Mouse (Mus musculus) subcutaneous adipose tissue, adult 2 months (tissue): ENCODE results near the gene Slc44a4. TPM values are rescaled to one million over a fixed set of nuclear protein-coding genes. Genes with fewer than 3 reads are reported as not detected.

Source experiments
- polyA plus RNA-seq: library from polyadenylated mRNA; depleted of rRNA; stranded (reverse); fragments of >200 nt; gene quantifications from 2 replicates; pipeline ENCODE4 v1.2.3, GENCODE M21; 2012; ENCODE audit warnings: low replicate concordance; rRNA removed

Gene Slc44a4
- polyA plus RNA-seq = 0.10 and 12.1 TPM in 2 replicates

GRCm38 (mm10) chr17:34913930-34914665, at the start of gene Slc44a4:
TSS of gene Slc44a4 (plus strand) at chr17:34914466.

GRCm38 (mm10) chr17:34879336-34879879, 34.9 kb upstream of the Slc44a4 start, which contains the start of gene Zbtb12:
TSS of gene Zbtb12 (plus strand) at chr17:34879483.

GRCm38 (mm10) chr17:34881683-34882310, 32.5 kb upstream of the Slc44a4 start, which contains the start of gene Gm20547:
TSS of gene Gm20547 (minus strand) at chr17:34882042.

GRCm38 (mm10) chr17:34898160-34898586, 16.1 kb upstream of the Slc44a4 start, which contains the start of the genes C2 and Ehmt2:
TSS of gene C2 (minus strand) at chr17:34898265.
TSS of gene Ehmt2 (plus strand) at chr17:34898469.

GRCm38 (mm10) chr17:34931061-34931734, 16.9 kb downstream of the Slc44a4 start, which contains the start of gene Neu1:
TSS of gene Neu1 (plus strand) at chr17:34931253.

GRCm38 (mm10) chr17:34959130-34959778, 45.0 kb downstream of the Slc44a4 start, which contains the start of gene Hspa1b:
TSS of gene Hspa1b (minus strand) at chr17:34959238.

GRCm38 (mm10) chr17:34969822-34970221, 55.6 kb downstream of the Slc44a4 start, which contains the start of gene Gm20481:
TSS of gene Gm20481 (plus strand) at chr17:34969912.

GRCm38 (mm10) chr17:34972069-34972749, 57.9 kb downstream of the Slc44a4 start, which contains the start of the genes Hspa1a and Hspa1l:
TSS of gene Hspa1a (minus strand) at chr17:34972156.
TSS of gene Hspa1l (plus strand) at chr17:34972703.

Other genes starting within 250 kb of the Slc44a4 start
- 90.8 and 117 TPM in 2 replicates for gene Tnxb, start 243.9 kb upstream of the Slc44a4 start, polyA plus RNA-seq
- gene C4b, start 170.6 kb upstream of the Slc44a4 start, polyA plus RNA-seq = 136 and 385 TPM in 2 replicates
- 0.26 and 1.6 TPM in 2 replicates for gene Cyp21a1, start 109.9 kb upstream of the Slc44a4 start, polyA plus RNA-seq
- 37.5 and 44.6 TPM in 2 replicates for gene Stk19, start 77.5 kb upstream of the Slc44a4 start, polyA plus RNA-seq
- gene Dxo, start 77.4 kb upstream of the Slc44a4 start, polyA plus RNA-seq = 65.8 and 69.5 TPM in 2 replicates
- gene Skiv2l, start 64.3 kb upstream of the Slc44a4 start, polyA plus RNA-seq = 92.6 and 103 TPM in 2 replicates
- gene Nelfe, start 64.1 kb upstream of the Slc44a4 start, polyA plus RNA-seq = 26.6 and 41.9 TPM in 2 replicates
- gene Cfb, start 51.9 kb upstream of the Slc44a4 start, polyA plus RNA-seq = 75.6 and 198 TPM in 2 replicates
- 7.5 and 24.8 TPM in 2 replicates for gene Zbtb12, start 35.0 kb upstream of the Slc44a4 start, polyA plus RNA-seq
- not detected in 2 replicates for gene Gm20547, start 32.4 kb upstream of the Slc44a4 start, polyA plus RNA-seq
- 69.3 and 73.7 TPM in 2 replicates for gene C2, start 16.2 kb upstream of the Slc44a4 start, polyA plus RNA-seq
- gene Ehmt2, start 16.0 kb upstream of the Slc44a4 start, polyA plus RNA-seq = 185 and 311 TPM in 2 replicates
- gene Neu1, start 16.8 kb downstream of the Slc44a4 start, polyA plus RNA-seq = 41.5 and 44.0 TPM in 2 replicates
- 15.3 and 47.3 TPM in 2 replicates for gene Hspa1b, start 44.8 kb downstream of the Slc44a4 start, polyA plus RNA-seq
- gene Gm20481, start 55.4 kb downstream of the Slc44a4 start, polyA plus RNA-seq = not detected in 2 replicates
- 8.7 and 27.0 TPM in 2 replicates for gene Hspa1a, start 57.7 kb downstream of the Slc44a4 start, polyA plus RNA-seq
- 0.46 and 0.59 TPM in 2 replicates for gene Hspa1l, start 58.2 kb downstream of the Slc44a4 start, polyA plus RNA-seq
- gene Lsm2, start 67.4 kb downstream of the Slc44a4 start, polyA plus RNA-seq = 69.2 and 79.0 TPM in 2 replicates
- 61.9 and 207 TPM in 2 replicates for gene Vars, start 86.5 kb downstream of the Slc44a4 start, polyA plus RNA-seq
- gene Vwa7, start 102.1 kb downstream of the Slc44a4 start, polyA plus RNA-seq = 0.39 and 0.62 TPM in 2 replicates
- 0.54 and 1.7 TPM in 2 replicates for gene Sapcd1, start 113.5 kb downstream of the Slc44a4 start, polyA plus RNA-seq
- gene Msh5, start 132.3 kb downstream of the Slc44a4 start, polyA plus RNA-seq = 1.8 TPM in 2 replicates
- 87.4 and 180 TPM in 2 replicates for gene Clic1, start 135.5 kb downstream of the Slc44a4 start, polyA plus RNA-seq
- gene Ddah2, start 144.6 kb downstream of the Slc44a4 start, polyA plus RNA-seq = 59.2 and 121 TPM in 2 replicates
- gene Ly6g6c, start 150.9 kb downstream of the Slc44a4 start, polyA plus RNA-seq = 0.17 TPM in 1 of 2 replicates, not detected in the other
- 0.09 and 0.21 TPM in 2 replicates for gene Mpig6b, start 151.7 kb downstream of the Slc44a4 start, polyA plus RNA-seq
- 0.24 and 4.5 TPM in 2 replicates for gene Ly6g6e, start 162.4 kb downstream of the Slc44a4 start, polyA plus RNA-seq
- gene Ly6g6d, start 163.6 kb downstream of the Slc44a4 start, polyA plus RNA-seq = 2.3 and 5.4 TPM in 2 replicates
- not detected in 2 replicates for gene Ly6g6f, start 171.1 kb downstream of the Slc44a4 start, polyA plus RNA-seq
- gene Abhd16a, start 174.8 kb downstream of the Slc44a4 start, polyA plus RNA-seq = 206 and 214 TPM in 2 replicates
- gene Ly6g5c, start 193.8 kb downstream of the Slc44a4 start, polyA plus RNA-seq = 3.1 TPM in 1 of 2 replicates, not detected in the other
- 1.9 and 3.2 TPM in 2 replicates for gene Ly6g5b, start 201.0 kb downstream of the Slc44a4 start, polyA plus RNA-seq
- gene Gpank1, start 207.0 kb downstream of the Slc44a4 start, polyA plus RNA-seq = 12.3 and 16.6 TPM in 2 replicates
- gene Csnk2b, start 207.6 kb downstream of the Slc44a4 start, polyA plus RNA-seq = 304 and 310 TPM in 2 replicates
- gene D17H6S53E, start 211.9 kb downstream of the Slc44a4 start, polyA plus RNA-seq = 6.4 and 11.3 TPM in 2 replicates
- 0.17 TPM in 1 of 2 replicates, not detected in the other for gene Apom, start 217.6 kb downstream of the Slc44a4 start, polyA plus RNA-seq
- gene Bag6, start 220.7 kb downstream of the Slc44a4 start, polyA plus RNA-seq = 178 and 246 TPM in 2 replicates